Mouse (Mus musculus): ENCODE results near the gene Zfp663.

DNA sequence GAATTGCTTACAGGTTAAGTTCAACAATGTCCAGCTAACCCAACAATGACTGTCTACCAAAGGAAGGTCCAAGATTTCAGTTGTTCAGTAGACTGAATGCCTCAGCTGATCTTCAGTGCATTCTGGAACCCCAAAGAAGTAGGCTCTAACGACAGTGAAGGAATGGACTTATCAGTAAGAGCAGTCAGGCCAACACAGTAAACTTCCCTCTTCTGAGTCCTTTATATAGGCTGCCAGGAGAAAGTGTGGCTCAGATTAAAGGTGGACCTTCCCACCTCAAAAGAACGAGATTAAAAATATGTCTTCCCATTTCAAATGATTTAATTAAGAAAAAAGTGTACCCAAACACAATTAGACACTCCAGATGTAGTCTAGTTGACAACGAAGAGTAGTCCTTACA is 1.8 kb upstream of the Zfp663 start:
- TF ChIP-seq CTCF (IDR thresholded peaks at IDR 0.05): no peak
- TF ChIP-seq EP300 (IDR thresholded peaks at IDR 0.05): no peak

All from lung, postnatal 0 days (tissue).